Mouse (Mus musculus) neural tube, embryonic 13.5 days (tissue): ENCODE measurements around the gene Arhgef2. TPM values are rescaled to one million over a fixed set of nuclear protein-coding genes. Genes with fewer than 3 reads are reported as not detected.
"Not testable (repeated sequence)": the region's sequence is repeated elsewhere in the genome, so short reads cannot be mapped to it uniquely, and the experiment has no call there.

Experiments used
- ATAC-seq: fragments of 200-750 bp; cut with Nextera tagmentation; 2 replicates; pipeline ENCODE4 v1.8.0; 2017; ENCODE audit warnings: low read depth, mild to moderate bottlenecking, moderate TSS enrichment, moderate library complexity
- H3K27ac ChIP-seq: fragments of 300-500 bp; sonication (generic); replicated peaks from 2 replicates; pipeline ENCODE4 v1.5.1; 2015; ENCODE audit warnings: moderate library complexity, mild to moderate bottlenecking, inconsistent platforms
- H3K27me3 ChIP-seq: fragments of 300-500 bp; sonication (generic); 2 replicates; pipeline ENCODE4 v1.6.1; 2015; ENCODE audit warnings: mild to moderate bottlenecking, inconsistent platforms
- H3K36me3 ChIP-seq: fragments of 300-500 bp; sonication (generic); 2 replicates; pipeline ENCODE4 v1.6.1; 2015; ENCODE audit warnings: mild to moderate bottlenecking, inconsistent platforms
- H3K4me1 ChIP-seq: fragments of 300-500 bp; sonication (generic); replicated peaks from 2 replicates; pipeline ENCODE4 v1.6.1; 2015; ENCODE audit warnings: inconsistent platforms
- H3K4me2 ChIP-seq: fragments of 300-500 bp; sonication (generic); 2 replicates; pipeline ENCODE4 v1.6.1; 2015; ENCODE audit warnings: inconsistent platforms, mild to moderate bottlenecking, moderate library complexity
- H3K4me3 ChIP-seq: fragments of 300-500 bp; sonication (generic); 2 replicates; pipeline ENCODE4 v1.5.1; 2015; ENCODE audit warnings: mild to moderate bottlenecking, inconsistent platforms
- H3K9ac ChIP-seq: fragments of 300-500 bp; sonication (generic); 2 replicates; pipeline ENCODE4 v1.6.1; 2015; ENCODE audit warnings: moderate library complexity, mild to moderate bottlenecking, inconsistent platforms
- H3K9me3 ChIP-seq: fragments of 300-500 bp; sonication (generic); 2 replicates; pipeline ENCODE4 v1.6.1; 2016; ENCODE audit warnings: inconsistent platforms
- WGBS: fragments of 180-500 bp; shearing (Covaris S2); methylation state at CpG from one replicate; pipeline ENCODE4 v1.1.7; 2015; 5-methylcytosine and 5-hydroxymethylcytosine counted together
- polyA plus RNA-seq: library from polyadenylated mRNA; unstranded; fragments of >200 nt; fragmentation: Nextera tagmentation; extraction: Ambion mirVana; gene quantifications from 2 replicates; pipeline ENCODE4 v1.2.1, GENCODE M21; 2015

Gene Arhgef2
- 146 and 157 TPM in 2 replicates for polyA plus RNA-seq

DNA sequence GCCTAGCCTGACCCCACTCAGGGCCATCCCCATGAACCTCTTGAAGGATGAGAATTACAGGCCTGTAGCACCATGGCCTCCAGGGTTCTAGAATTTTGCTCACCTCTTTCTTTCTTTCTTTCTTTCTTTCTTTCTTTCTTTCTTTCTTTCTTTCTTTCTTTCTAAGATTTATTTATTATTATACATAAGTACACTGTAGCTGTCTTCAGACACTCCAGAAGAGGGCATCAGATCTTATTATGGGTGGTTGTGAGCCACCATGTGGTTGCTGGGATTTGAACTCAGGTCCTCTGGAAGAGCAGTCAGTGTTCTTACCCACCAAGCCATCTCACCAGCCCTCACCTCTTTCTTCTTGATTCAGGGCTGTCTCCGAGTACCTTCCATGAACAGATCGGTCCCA lies at the start of gene Arhgef2:
Gene Arhgef2 (plus strand): TSS at position 301 of the 400 bp plus-strand sequence.
- Histone ChIP-seq H3K4me1 (peaks cover 12% of the 10 kb centered on the region; the same call in 1 of the 2 replicates), H3K4me3 (0 out of 2 replicates have a peak within 1 kb of the TSS, but pooled peaks have one; percentile 30)
- H3K9ac ChIP-seq, H3K9me3 ChIP-seq, ATAC-seq, H3K27ac ChIP-seq, H3K4me2 ChIP-seq, H3K27me3 ChIP-seq, H3K36me3 ChIP-seq: not testable (repeated sequence)
- 92% methylated on average over 2 of the region's 2 CpGs for WGBS

DNA sequence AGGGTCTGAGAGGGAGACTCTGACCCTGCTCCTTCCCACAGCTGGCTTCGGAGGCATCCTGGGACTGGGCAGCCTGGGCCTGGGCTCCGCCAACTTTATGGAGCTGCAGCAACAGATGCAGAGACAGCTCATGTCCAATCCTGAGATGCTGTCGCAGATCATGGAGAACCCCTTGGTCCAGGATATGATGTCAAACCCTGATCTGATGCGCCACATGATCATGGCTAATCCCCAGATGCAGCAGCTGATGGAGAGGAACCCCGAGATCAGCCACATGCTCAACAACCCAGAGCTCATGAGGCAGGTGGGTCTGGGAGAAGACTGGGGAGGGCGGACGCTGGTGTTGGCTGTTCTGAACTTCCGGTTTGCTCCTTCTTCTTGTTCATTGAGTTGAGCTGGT lies 49.1 kb upstream of the Arhgef2 start:
- Histone ChIP-seq H3K27me3 (no peaks in the 10 kb centered on the region), H3K27ac (no peak overlapping the region), H3K4me3 (no peak overlapping the region), H3K9me3 (no peaks in the 10 kb centered on the region), H3K9ac (no peak overlapping the region), H3K4me2 (no peak overlapping the region), H3K36me3 (peaks cover 59% of the 10 kb centered on the region), H3K4me1 (peaks cover 25% of the 10 kb centered on the region)
- no peak for ATAC-seq
- 96% methylated on average over 8 of the region's 8 CpGs for WGBS

- ATAC-seq, result no peak
- no peaks in the 10 kb centered on the region for H3K27me3 ChIP-seq
- no peak overlapping the region for H3K9ac ChIP-seq
- H3K36me3 ChIP-seq, result peaks cover 89% of the 10 kb centered on the region
- no peak overlapping the region for H3K4me3 ChIP-seq
- 96% methylated on average over 9 of the region's 9 CpGs for WGBS
- H3K27ac ChIP-seq, result no peak overlapping the region
- H3K4me1 ChIP-seq, result peaks cover 20% of the 10 kb centered on the region
- H3K9me3 ChIP-seq, result no peaks in the 10 kb centered on the region
- no peak overlapping the region for H3K4me2 ChIP-seq
Observed at GRCm38 (mm10) chr3:88559596-88559995, 46.2 kb upstream of the Arhgef2 start.

GRCm38 (mm10) chr3:88561989-88562388 lies 43.8 kb upstream of the Arhgef2 start:
- H3K36me3 ChIP-seq, result peaks cover 97% of the 10 kb centered on the region
- 58% methylated on average over 4 of the region's 4 CpGs for WGBS
- no peak for ATAC-seq

GRCm38 (mm10) chr3:88563442-88563841 lies 42.3 kb upstream of the Arhgef2 start:
- Histone ChIP-seq H3K4me3 (no peak overlapping the region), H3K4me1 (peaks cover 8% of the 10 kb centered on the region; the same call in 1 of the 2 replicates), H3K9me3 (no peaks in the 10 kb centered on the region), H3K9ac (no peak overlapping the region), H3K4me2 (no peak overlapping the region), H3K27ac (no peak overlapping the region; the same call in 1 of the 2 replicates), H3K27me3 (no peaks in the 10 kb centered on the region), H3K36me3 (peaks cover 100% of the 10 kb centered on the region)
- ATAC-seq, result 0 out of 2 replicates have a peak, but pooled peaks have one; percentile 20
- WGBS, result 57% methylated on average over 4 of the region's 4 CpGs

More at GRCm38 (mm10) chr3:88561989-88562388, 43.8 kb upstream of the Arhgef2 start:
- Histone ChIP-seq H3K27ac (no peak overlapping the region), H3K27me3 (no peaks in the 10 kb centered on the region), H3K4me3 (no peak overlapping the region), H3K4me2 (no peak overlapping the region), H3K4me1 (peaks cover 8% of the 10 kb centered on the region; the same call in 1 of the 2 replicates), H3K9ac (no peak overlapping the region), H3K9me3 (no peaks in the 10 kb centered on the region)

DNA sequence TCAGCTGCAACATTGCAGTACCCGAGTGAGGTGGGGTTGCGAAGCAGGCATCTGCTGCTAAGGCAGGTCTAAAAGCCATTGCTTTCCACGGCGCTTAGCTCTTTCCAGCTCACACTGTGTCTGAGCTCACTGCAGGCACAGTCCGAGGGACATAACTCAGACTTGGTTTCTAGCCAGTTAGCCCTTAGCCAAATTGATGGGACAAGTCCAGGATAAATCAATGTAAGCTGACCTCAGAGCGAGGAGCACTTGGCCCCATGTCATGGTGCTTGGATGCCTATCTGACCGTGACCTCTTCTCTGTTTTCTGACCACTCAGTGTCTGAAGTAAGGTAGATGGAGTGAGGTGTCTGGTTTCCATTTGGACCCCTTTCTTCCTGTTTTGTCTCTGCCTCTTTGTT lies 41.8 kb upstream of the Arhgef2 start:
- Histone ChIP-seq H3K4me2 (no peak overlapping the region), H3K4me1 (peaks cover 8% of the 10 kb centered on the region; the same call in 1 of the 2 replicates), H3K9ac (no peak overlapping the region), H3K27me3 (no peaks in the 10 kb centered on the region), H3K36me3 (peaks cover 100% of the 10 kb centered on the region), H3K27ac (no peak overlapping the region), H3K9me3 (no peaks in the 10 kb centered on the region), H3K4me3 (no peak overlapping the region)
- WGBS, result 84% methylated on average over 7 of the region's 7 CpGs
- ATAC-seq, result no peak

DNA sequence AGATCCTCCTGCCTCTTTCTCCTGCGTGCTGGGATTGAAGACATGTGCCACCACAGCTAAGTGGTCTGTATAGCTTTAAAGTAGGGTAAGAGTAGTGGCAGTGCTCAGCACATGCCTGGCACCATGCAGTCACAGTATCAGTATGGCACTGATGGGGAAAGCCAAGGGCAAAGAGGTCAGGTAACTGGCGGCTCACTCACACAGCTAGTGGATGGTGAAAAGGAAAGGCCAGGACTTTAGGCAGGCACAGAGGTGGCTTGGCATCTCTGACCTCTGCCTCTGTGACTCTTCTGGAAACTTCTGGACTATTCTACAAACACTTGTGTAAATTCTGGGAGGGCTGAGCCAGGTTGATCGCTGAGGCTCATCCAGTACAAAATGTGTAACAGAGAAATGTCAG lies 39.6 kb upstream of the Arhgef2 start:
- Histone ChIP-seq H3K27me3 (no peaks in the 10 kb centered on the region), H3K4me3 (no peak overlapping the region), H3K36me3 (peaks cover 95% of the 10 kb centered on the region), H3K9ac (no peak overlapping the region), H3K4me2 (no peak overlapping the region), H3K27ac (no peak overlapping the region), H3K4me1 (peaks cover 8% of the 10 kb centered on the region; the same call in 1 of the 2 replicates), H3K9me3 (no peaks in the 10 kb centered on the region)
- ATAC-seq, result no peak
- WGBS, result 93% methylated on average over 3 of the region's 3 CpGs

DNA sequence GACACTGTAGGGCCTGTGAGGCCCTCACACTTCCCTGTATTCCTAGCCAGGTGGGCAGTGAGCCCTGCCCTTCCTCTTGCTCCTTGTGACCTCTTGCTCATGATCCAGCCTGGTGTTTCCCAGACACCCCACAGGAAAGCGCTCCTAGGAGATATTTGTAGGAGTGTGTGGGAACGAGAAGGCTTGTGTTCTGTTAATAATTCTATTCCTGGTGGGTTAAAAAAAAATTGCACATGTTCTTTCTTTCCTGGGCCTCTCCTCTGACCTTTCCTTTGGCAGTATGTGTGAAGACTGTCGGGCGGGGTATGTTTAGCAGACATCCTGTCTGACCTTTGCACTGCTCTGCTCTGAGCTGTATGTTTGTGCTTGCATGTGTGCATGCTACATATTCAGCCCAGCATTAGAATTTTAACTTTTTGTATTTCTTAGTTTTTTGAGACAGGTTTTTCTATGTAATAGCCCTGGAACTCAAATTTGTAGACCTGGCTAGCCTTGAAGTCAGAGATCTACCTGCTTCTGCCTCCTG lies 39.2 kb upstream of the Arhgef2 start:
- ATAC-seq, result no peak
- Histone ChIP-seq H3K9ac (no peak overlapping the region), H3K9me3 (no peaks in the 10 kb centered on the region), H3K4me1 (peaks cover 8% of the 10 kb centered on the region; the same call in 1 of the 2 replicates), H3K27me3 (no peaks in the 10 kb centered on the region), H3K4me3 (no peak overlapping the region), H3K4me2 (no peak overlapping the region), H3K27ac (no peak overlapping the region), H3K36me3 (peaks cover 91% of the 10 kb centered on the region)
- 96% methylated on average over 4 of the region's 4 CpGs for WGBS

- H3K27ac ChIP-seq, result no peak overlapping the region
- no peak overlapping the region for H3K4me2 ChIP-seq
- H3K27me3 ChIP-seq, result no peaks in the 10 kb centered on the region
- peaks cover 78% of the 10 kb centered on the region for H3K36me3 ChIP-seq
- H3K9ac ChIP-seq, result no peak overlapping the region
- no peak overlapping the region for H3K4me3 ChIP-seq
- no peaks in the 10 kb centered on the region for H3K4me1 ChIP-seq
- no peaks in the 10 kb centered on the region for H3K9me3 ChIP-seq
- WGBS, result 92% methylated on average over 6 of the region's 6 CpGs
- ATAC-seq, result no peak
Observed at GRCm38 (mm10) chr3:88567892-88568291, 37.9 kb upstream of the Arhgef2 start.

DNA sequence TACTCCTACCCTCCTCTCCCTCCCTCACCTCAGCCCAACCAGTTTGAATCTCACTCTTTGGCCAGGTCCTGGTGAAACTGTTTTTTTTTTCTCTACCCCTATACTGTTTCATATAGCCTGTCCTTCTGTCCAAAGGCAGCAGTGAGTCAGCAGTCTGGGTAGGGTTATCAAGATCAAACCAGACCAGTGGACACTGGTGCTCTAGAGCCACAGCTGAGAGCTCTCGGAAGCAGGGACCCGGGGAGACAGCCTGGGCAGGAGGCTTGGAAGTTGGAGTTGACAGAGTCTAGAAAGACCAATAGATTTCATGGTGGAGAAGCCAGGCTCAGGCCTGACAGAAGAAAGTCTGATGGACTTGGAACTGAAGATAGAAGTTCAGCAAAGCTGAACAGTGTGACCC lies 37.2 kb upstream of the Arhgef2 start:
- Histone ChIP-seq H3K4me1 (no peaks in the 10 kb centered on the region), H3K9ac (no peak overlapping the region), H3K4me3 (no peak overlapping the region), H3K36me3 (peaks cover 70% of the 10 kb centered on the region), H3K9me3 (no peaks in the 10 kb centered on the region), H3K4me2 (no peak overlapping the region), H3K27me3 (no peaks in the 10 kb centered on the region), H3K27ac (no peak overlapping the region)
- 100% methylated on average over 2 of the region's 2 CpGs for WGBS
- ATAC-seq, result no peak

DNA sequence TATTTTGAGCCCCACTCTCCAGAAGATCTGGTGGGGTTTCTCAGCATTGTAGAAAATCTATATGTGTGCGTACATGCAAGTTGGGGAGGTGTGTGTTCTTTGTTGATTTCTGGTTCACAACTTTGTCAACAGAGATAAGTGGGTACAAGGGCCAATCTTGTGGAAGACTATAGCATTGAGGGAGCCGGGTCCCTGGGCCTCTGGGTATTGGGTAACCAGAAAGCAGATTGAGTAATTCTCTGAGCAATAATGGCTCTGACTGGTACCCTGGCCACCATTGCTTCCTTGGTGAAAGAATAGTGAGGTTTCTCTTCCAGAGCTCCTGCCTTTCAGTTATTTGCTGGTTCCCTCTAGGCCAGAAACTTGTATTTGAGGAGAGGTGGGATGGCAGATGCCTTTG lies 36.7 kb upstream of the Arhgef2 start:
- Histone ChIP-seq H3K27ac (no peak overlapping the region), H3K9me3 (no peaks in the 10 kb centered on the region), H3K36me3 (peaks cover 66% of the 10 kb centered on the region), H3K27me3 (no peaks in the 10 kb centered on the region), H3K4me2 (no peak overlapping the region), H3K9ac (no peak overlapping the region), H3K4me3 (no peak overlapping the region), H3K4me1 (no peaks in the 10 kb centered on the region)
- 95% methylated on average over 2 of the region's 2 CpGs for WGBS
- no peak for ATAC-seq

DNA sequence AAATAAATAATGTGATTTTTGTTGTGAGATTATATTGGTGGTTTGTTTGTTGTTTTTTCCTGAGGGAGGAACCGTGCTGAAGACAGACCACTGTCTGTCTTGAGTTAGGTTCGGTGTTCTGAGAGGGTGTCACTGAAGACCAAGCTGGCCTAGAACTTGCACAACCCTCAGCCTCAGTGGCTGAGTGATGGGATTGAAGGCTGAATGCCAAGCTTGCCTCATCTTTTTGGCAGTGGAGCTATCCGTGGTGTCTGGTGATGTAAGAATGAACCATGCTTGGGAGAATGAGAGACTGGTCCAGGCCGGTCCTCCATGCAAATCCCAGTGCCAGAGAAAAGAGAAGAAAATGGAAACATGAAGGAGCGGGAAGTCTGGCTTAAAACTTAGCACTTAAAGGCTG lies 36.1 kb upstream of the Arhgef2 start:
- no peak for ATAC-seq
- H3K27me3 ChIP-seq, result no peaks in the 10 kb centered on the region
- H3K4me1 ChIP-seq, result no peaks in the 10 kb centered on the region
- H3K4me2 ChIP-seq, result no peak overlapping the region
- no peaks in the 10 kb centered on the region for H3K9me3 ChIP-seq
- peaks cover 60% of the 10 kb centered on the region for H3K36me3 ChIP-seq
- H3K27ac ChIP-seq, result no peak overlapping the region
- WGBS, result 96% methylated on average over 5 of the region's 5 CpGs
- no peak overlapping the region for H3K4me3 ChIP-seq
- H3K9ac ChIP-seq, result no peak overlapping the region

GRCm38 (mm10) chr3:88570341-88570740 lies 35.4 kb upstream of the Arhgef2 start:
- H3K27ac ChIP-seq, result no peak overlapping the region
- no peak overlapping the region for H3K9ac ChIP-seq
- WGBS, result 97% methylated on average over 10 of the region's 10 CpGs
- H3K36me3 ChIP-seq, result peaks cover 53% of the 10 kb centered on the region
- H3K9me3 ChIP-seq, result no peaks in the 10 kb centered on the region
- no peak for ATAC-seq
- H3K4me2 ChIP-seq, result no peak overlapping the region
- no peaks in the 10 kb centered on the region for H3K4me1 ChIP-seq
- no peaks in the 10 kb centered on the region for H3K27me3 ChIP-seq
- no peak overlapping the region for H3K4me3 ChIP-seq
